8 mouse cellular contexts compared by ENCODE assay signal in genomic region chr8:70353194-70353817, GRCm38 (mm10). TPM values are rescaled to one million over a fixed set of nuclear protein-coding genes. Genes with fewer than 3 reads are reported as not detected.
DNase-seq lines count a peak whose midpoint lies in the region; ATAC-seq and TF ChIP-seq lines count a peak whose summit lies in the region.

TSS of gene Upf1 (minus strand) at chr8:70353278.

- H3K4me2 ChIP-seq in hindbrain, embryonic 13.5 days = peak within 1 kb of the TSS; percentile 100

- peak; percentile 83 for DNase-seq in Patski (ENCODE audit: low read depth, low spot score)
- DNase-seq in cerebellum, postnatal 14 days = peak; percentile 100
- DNase-seq in frontal cortex, postnatal 14 days (ENCODE audit: low spot score in 2 of 2) = peak; percentile 97 to 99
- peak; percentile 99 to 100 for DNase-seq in layer of hippocampus, postnatal 25 days (ENCODE audit: extremely low spot score in 1 of 2, low spot score in 1 of 2)
- DNase-seq in lung, postnatal 25 days (ENCODE audit: low spot score) = peak; percentile 99
- peak; percentile 99 for DNase-seq in retina, embryonic 14.5 days (ENCODE audit: low spot score)
- peak; percentile 100 for DNase-seq in thymus, postnatal 4 days

- H3K9me3 ChIP-seq in hindbrain, embryonic 13.5 days = no peaks in the 10 kb centered on the region

- peak within 1 kb of the TSS; percentile 92 for H3K27ac ChIP-seq in hindbrain, embryonic 13.5 days

- ATAC-seq in Patski = peak; percentile 65
- ATAC-seq in hindbrain, embryonic 13.5 days (ENCODE audit: low FRiP score) = peak; percentile 88

- no peak for TF ChIP-seq CTCF in Patski (IDR thresholded peaks at IDR 0.05)

- in situ Hi-C loops in Patski (cut with MboI; ENCODE audit: low pct_unique_long_range_greater_than_20kb) = no loop called here

- H3K36me3 ChIP-seq in hindbrain, embryonic 13.5 days = peaks cover 14% of the 10 kb centered on the region

- POLR2A ChIA-PET in Patski (lab: Charles Lee) = interaction anchor here (0.8 to 2.3 kb wide), 9 partner anchors 10 to 256 kb away, joined by 3 to 8 read pairs (median 3); partner anchors contain the start of gene Comp

- WGBS in hindbrain, embryonic 13.5 days = under 1% methylated on average over 54 of the region's 69 CpGs

- peaks cover 50% of the 10 kb centered on the region for H3K4me1 ChIP-seq in hindbrain, embryonic 13.5 days (replicated peaks)

- H3K4me3 ChIP-seq in hindbrain, embryonic 13.5 days = peak within 1 kb of the TSS; percentile 100

- no peaks in the 10 kb centered on the region for H3K27me3 ChIP-seq in Patski
- 0 out of 2 replicates have a peak, but pooled peaks cover 4% of the 10 kb centered on the region for H3K27me3 ChIP-seq in hindbrain, embryonic 13.5 days

- CTCF ChIA-PET in Patski (lab: Charles Lee) = interaction anchor here (1.1 to 1.8 kb wide), 5 partner anchors 9 to 153 kb away, joined by 3 to 8 read pairs (median 5); partner anchors contain the start of gene Rex1bd

- H3K9ac ChIP-seq in hindbrain, embryonic 13.5 days = peak within 1 kb of the TSS; percentile 100

RNA-seq across cellular contexts. Expression of gene Upf1, which starts in this region (rescaled TPM):
- 44.5 TPM for polyA plus RNA-seq in Patski (2021)
- polyA plus RNA-seq in hindbrain, embryonic 13.5 days (2015; fragmentation: Nextera tagmentation; extraction: Ambion mirVana) = 14.4 and 15.9 TPM in 2 replicates
- 10 to 100 TPM; 61.8 to 66.1 TPM for total RNA-seq in layer of hippocampus, postnatal 25 days (2021)

Comparison
In these comparisons a context has a peak if more than half of its experiments do, and no peak if none do; other contexts are left out.
1. Peak in every context shown above with its lines: DNase-seq, ATAC-seq, H3K4me3 ChIP-seq and H3K27ac ChIP-seq.